Mouse (Mus musculus) G1E (cell line): ENCODE results near the gene Plpp3.

Experiments
- CTCF ChIP-seq: IDR thresholded peaks from 2 replicates; pipeline ENCODE4 v1.5.1; 2012; ENCODE audit warnings: low read depth, low read length, inconsistent platforms, mixed read lengths
- GATA1 ChIP-seq: IDR thresholded peaks from 2 replicates; pipeline ENCODE4 v1.6.1; 2012; ENCODE audit warnings: borderline replicate concordance, low read length, inconsistent platforms, mixed read lengths
- GATA2 ChIP-seq: IDR thresholded peaks from 2 replicates; pipeline ENCODE4 v1.6.1; 2012; ENCODE audit warnings: low read depth, low read length, inconsistent platforms, borderline replicate concordance
- TAL1 ChIP-seq: conservative IDR thresholded peaks from 2 replicates; pipeline ENCODE4 v1.6.1; 2012; ENCODE audit warnings: low read depth, low read length, inconsistent platforms, mixed read lengths

DNA sequence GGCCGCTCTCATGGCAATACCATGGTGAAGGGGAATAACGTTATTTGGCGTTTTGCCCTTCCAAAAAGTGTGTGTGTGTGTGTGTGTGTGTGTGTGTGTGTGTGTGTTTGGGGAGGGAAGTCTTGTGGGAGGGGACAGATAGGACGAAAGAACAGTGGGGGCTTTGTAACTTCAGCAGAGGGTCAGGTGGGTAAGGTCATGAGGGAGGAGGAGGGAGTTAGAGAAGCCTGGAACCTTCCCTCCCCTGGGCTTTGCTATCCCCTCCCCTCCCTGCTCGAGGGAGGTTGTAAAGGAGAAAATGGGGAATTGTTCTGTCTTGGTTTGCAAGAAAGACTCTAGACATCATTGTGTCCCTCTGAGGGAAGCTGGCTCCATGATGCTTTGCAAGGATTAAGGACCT lies 25.1 kb downstream of the Plpp3 start:
- TF ChIP-seq CTCF = no peak
- no peak for TF ChIP-seq GATA2
- no peak for TF ChIP-seq GATA1
- TF ChIP-seq TAL1 = no peak
